Mouse (Mus musculus): Measurements from ENCODE around the gene Wdr24. TPM values are rescaled to one million over a fixed set of nuclear protein-coding genes. Genes with fewer than 3 reads are reported as not detected.

Wdr24 gene
- polyA plus RNA-seq, 1 experiment from 2014 or later: 35.3 TPM

Small RNA genes within 50 kb of the gene (microRNA-seq; reads per million reads assigned to microRNA genes)
- gene Mir3082 (not detected), gene Mir6966 (not detected)

Other genes starting within 250 kb of the Wdr24 start
- gene Lmf1, start 244.5 kb upstream of the Wdr24 start, polyA plus RNA-seq (2015; fragmentation: Nextera tagmentation; extraction: Ambion mirVana): 32.7 and 35.4 TPM in 2 replicates
- gene Gng13, start 106.5 kb upstream of the Wdr24 start, polyA plus RNA-seq (2015; fragmentation: Nextera tagmentation; extraction: Ambion mirVana): 0.40 and 1.2 TPM in 2 replicates
- gene Chtf18, start 96.2 kb upstream of the Wdr24 start, polyA plus RNA-seq (2015; fragmentation: Nextera tagmentation; extraction: Ambion mirVana): 38.1 and 41.2 TPM in 2 replicates
- gene Rpusd1, start 96.0 kb upstream of the Wdr24 start, polyA plus RNA-seq (2015; fragmentation: Nextera tagmentation; extraction: Ambion mirVana): 26.2 and 26.8 TPM in 2 replicates
- not detected in 2 replicates for gene Mslnl, start 87.6 kb upstream of the Wdr24 start, polyA plus RNA-seq (2015; fragmentation: Nextera tagmentation; extraction: Ambion mirVana)
- gene Msln, start 69.2 kb upstream of the Wdr24 start, polyA plus RNA-seq (2015; fragmentation: Nextera tagmentation; extraction: Ambion mirVana): 6.9 and 7.8 TPM in 2 replicates
- gene Narfl, start 49.9 kb upstream of the Wdr24 start, polyA plus RNA-seq (2015; fragmentation: Nextera tagmentation; extraction: Ambion mirVana): 37.9 and 39.2 TPM in 2 replicates
- 79.8 and 83.7 TPM in 2 replicates for gene Haghl, start 38.0 kb upstream of the Wdr24 start, polyA plus RNA-seq (2015; fragmentation: Nextera tagmentation; extraction: Ambion mirVana)
- gene Ccdc78, start 37.0 kb upstream of the Wdr24 start, polyA plus RNA-seq (2015; fragmentation: Nextera tagmentation; extraction: Ambion mirVana): 0.16 and 0.46 TPM in 2 replicates
- 105 and 109 TPM in 2 replicates for gene Fam173a, start 30.7 kb upstream of the Wdr24 start, polyA plus RNA-seq (2015; fragmentation: Nextera tagmentation; extraction: Ambion mirVana)
- gene AC134908.4, start 28.0 kb upstream of the Wdr24 start, polyA plus RNA-seq (2015; fragmentation: Nextera tagmentation; extraction: Ambion mirVana): 0.40 and 0.57 TPM in 2 replicates
- gene Metrn, start 26.5 kb upstream of the Wdr24 start, polyA plus RNA-seq (2015; fragmentation: Nextera tagmentation; extraction: Ambion mirVana): 56.8 and 57.1 TPM in 2 replicates
- gene Fbxl16, start 14.5 kb upstream of the Wdr24 start, polyA plus RNA-seq (2015; fragmentation: Nextera tagmentation; extraction: Ambion mirVana): 1.4 and 2.0 TPM in 2 replicates
- 72.3 and 73.0 TPM in 2 replicates for gene Jmjd8, start 5.2 kb downstream of the Wdr24 start, polyA plus RNA-seq (2015; fragmentation: Nextera tagmentation; extraction: Ambion mirVana)
- gene Stub1, start 9.8 kb downstream of the Wdr24 start, polyA plus RNA-seq (2015; fragmentation: Nextera tagmentation; extraction: Ambion mirVana): 387 and 393 TPM in 2 replicates
- gene Rhbdl1, start 13.7 kb downstream of the Wdr24 start, polyA plus RNA-seq (2015; fragmentation: Nextera tagmentation; extraction: Ambion mirVana): 3.3 and 4.0 TPM in 2 replicates
- 4.0 and 4.3 TPM in 2 replicates for gene Gm20683, start 18.1 kb downstream of the Wdr24 start, polyA plus RNA-seq (2015; fragmentation: Nextera tagmentation; extraction: Ambion mirVana)
- 29.3 and 32.5 TPM in 2 replicates for gene Rhot2, start 21.2 kb downstream of the Wdr24 start, polyA plus RNA-seq (2015; fragmentation: Nextera tagmentation; extraction: Ambion mirVana)
- gene Wdr90, start 37.9 kb downstream of the Wdr24 start, polyA plus RNA-seq (2015; fragmentation: Nextera tagmentation; extraction: Ambion mirVana): 33.1 and 33.5 TPM in 2 replicates
- gene Mcrip2, start 45.1 kb downstream of the Wdr24 start, polyA plus RNA-seq (2015; fragmentation: Nextera tagmentation; extraction: Ambion mirVana): 72.9 and 79.2 TPM in 2 replicates
- 100 and 102 TPM in 2 replicates for gene Mettl26, start 51.4 kb downstream of the Wdr24 start, polyA plus RNA-seq (2015; fragmentation: Nextera tagmentation; extraction: Ambion mirVana)
- gene Wfikkn1, start 57.2 kb downstream of the Wdr24 start, polyA plus RNA-seq (2015; fragmentation: Nextera tagmentation; extraction: Ambion mirVana): 0.71 and 1.0 TPM in 2 replicates
- gene Rab40c, start 96.1 kb downstream of the Wdr24 start, polyA plus RNA-seq (2015; fragmentation: Nextera tagmentation; extraction: Ambion mirVana): 33.5 and 33.7 TPM in 2 replicates
- 85.8 and 95.9 TPM in 2 replicates for gene Pigq, start 121.3 kb downstream of the Wdr24 start, polyA plus RNA-seq (2015; fragmentation: Nextera tagmentation; extraction: Ambion mirVana)
- 1.8 and 3.7 TPM in 2 replicates for gene Nhlrc4, start 121.3 kb downstream of the Wdr24 start, polyA plus RNA-seq (2015; fragmentation: Nextera tagmentation; extraction: Ambion mirVana)
- 8.1 and 9.5 TPM in 2 replicates for gene A930017K11Rik, start 128.9 kb downstream of the Wdr24 start, polyA plus RNA-seq (2015; fragmentation: Nextera tagmentation; extraction: Ambion mirVana)
- gene Capn15, start 162.2 kb downstream of the Wdr24 start, polyA plus RNA-seq (2015; fragmentation: Nextera tagmentation; extraction: Ambion mirVana): 26.0 and 30.7 TPM in 2 replicates
- gene Rab11fip3, start 245.9 kb downstream of the Wdr24 start, polyA plus RNA-seq (2015; fragmentation: Nextera tagmentation; extraction: Ambion mirVana): 30.7 and 41.0 TPM in 2 replicates